Mouse (Mus musculus) left cerebral cortex, postnatal 36 days (tissue): ENCODE data around the gene Tox4. TPM values are rescaled to one million over a fixed set of nuclear protein-coding genes. Genes with fewer than 3 reads are reported as not detected.
"Not testable (repeated sequence)": the region's sequence is repeated elsewhere in the genome, so short reads cannot be mapped to it uniquely, and the experiment has no call there.

Experiments used
- DNase-seq, 2 experiments: peaks; one replicate each; pipeline ENCODE4 v3.0.0; 2021 to 2022; ENCODE audit warnings: low spot score in 2 of 2, mixed read lengths in 1 of 2
- intact Hi-C: fragments of 180-260 bp; cut with DNase I; formaldehyde crosslinking; loops from one replicate; pipeline ENCODE4 v1.15.1; 2025
- total RNA-seq, 2 experiments: library from RNA; stranded (reverse); gene quantifications; 2 replicates each; pipeline ENCODE4 v1.2.3; 2021

Tox4 gene
- total RNA-seq, 2 experiments from 2014 or later: 58.6 to 68.3 TPM

- intact Hi-C loops, DNase-seq: not testable (repeated sequence)
Observed at GRCm38 (mm10) chr14:52310343-52310742, 31.4 kb downstream of the Tox4 start.

GRCm38 (mm10) chr14:52310906-52311305, 32.0 kb downstream of the Tox4 start:
- no peak for DNase-seq
- intact Hi-C loops: no loop called here

GRCm38 (mm10) chr14:52313931-52314807, 35.2 kb downstream of the Tox4 start:
- DNase-seq: no peak
- intact Hi-C loops: no loop called here

- intact Hi-C loops: no loop called here
- no peak for DNase-seq
Observed at GRCm38 (mm10) chr14:52314808-52315150, 35.8 kb downstream of the Tox4 start.

- intact Hi-C loops: no loop called here
- no peak for DNase-seq
Observed at GRCm38 (mm10) chr14:52315283-52315780, 36.4 kb downstream of the Tox4 start.

GRCm38 (mm10) chr14:52315792-52316440, 37.0 kb downstream of the Tox4 start:
- peak; percentile 65 to 74 for DNase-seq
- intact Hi-C loops: loop anchor here (1.0 kb wide), 1 partner anchor 37 kb away; the partner anchor contains the start of genes Rab2b and Tox4

- no peak for DNase-seq
- intact Hi-C loops: loop anchor here (1.0 kb wide), 1 partner anchor 37 kb away; the partner anchor contains the start of genes Rab2b and Tox4
Observed at GRCm38 (mm10) chr14:52316441-52317225, 37.7 kb downstream of the Tox4 start.

- DNase-seq: no peak
- intact Hi-C loops: no loop called here
Observed at GRCm38 (mm10) chr14:52319361-52319760, 40.4 kb downstream of the Tox4 start.

GRCm38 (mm10) chr14:52325890-52326289, 46.9 kb downstream of the Tox4 start:
- intact Hi-C loops: no loop called here
- DNase-seq: no peak

GRCm38 (mm10) chr14:52327375-52327901, 48.5 kb downstream of the Tox4 start:
- intact Hi-C loops: no loop called here
- DNase-seq: no peak

GRCm38 (mm10) chr14:52327910-52328812, 49.2 kb downstream of the Tox4 start, which contains the start of gene Sall2:
Sall2 (minus strand) TSS chr14:52328762.
- DNase-seq: no peak
- intact Hi-C loops: no loop called here

GRCm38 (mm10) chr14:52331069-52331750, 52.3 kb downstream of the Tox4 start:
- DNase-seq: no peak
- intact Hi-C loops: no loop called here

- no peak for DNase-seq
- intact Hi-C loops: no loop called here
Observed at GRCm38 (mm10) chr14:52332171-52332570, 53.2 kb downstream of the Tox4 start.

GRCm38 (mm10) chr14:52338751-52339511, 60.0 kb downstream of the Tox4 start:
- DNase-seq: peak; percentile 44 to 47
- intact Hi-C loops: loop anchor here (2.0 kb wide), 2 partner anchors 34 to 44 kb away; partner anchors contain the start of gene Mettl3

GRCm38 (mm10) chr14:52339512-52339852, 60.5 kb downstream of the Tox4 start:
- intact Hi-C loops: loop anchor here (2.0 kb wide), 2 partner anchors 35 to 45 kb away; partner anchors contain the start of gene Mettl3
- DNase-seq: no peak
